Mouse (Mus musculus) layer of hippocampus, adult 2 months (tissue): ENCODE measurements around the gene Cdk10. TPM values are rescaled to one million over a fixed set of nuclear protein-coding genes. Genes with fewer than 3 reads are reported as not detected.
A peak's percentile ranks its signal among the peaks of the same experiment; 100 is the strongest.

ENCODE experiments used
- DNase-seq, 2 experiments: peaks; one replicate each; pipeline ENCODE4 v3.0.0; 2022; ENCODE audit warnings: low spot score in 2 of 2
- H3K27ac ChIP-seq: fragments of 200-600 bp; 2 replicates; pipeline ENCODE4 v1.8.1; 2022
- H3K4me3 ChIP-seq: fragments of 200-600 bp; 2 replicates; pipeline ENCODE4 v1.8.1; 2022; ENCODE audit warnings: mild to moderate bottlenecking
- CTCF ChIP-seq: fragments of 200-600 bp; conservative IDR thresholded peaks from 2 replicates; pipeline ENCODE4 v1.8.1; 2022; ENCODE audit warnings: antibody characterized with exemption, mild to moderate bottlenecking, moderate library complexity
- total RNA-seq, 2 experiments: library from RNA; stranded (reverse); gene quantifications; 2 replicates each; pipeline ENCODE4 v1.2.3; 2021

Gene Cdk10
- total RNA-seq, 2 experiments from 2014 or later: 93.9 to 98.8 TPM

- Histone ChIP-seq H3K4me3 (peak within 1 kb of the TSS; percentile 88), H3K27ac (peak within 1 kb of the TSS; percentile 97)
- DNase-seq: peak; percentile 87 to 89
- peak; percentile 56 for TF ChIP-seq CTCF
Observed at GRCm38 (mm10) chr8:123235520-123236497, 11.2 kb downstream of the Cdk10 start, which contains the start of gene Spata2l. Gene Spata2l (minus strand): TSS chr8:123236233.

- no peak for TF ChIP-seq CTCF
- DNase-seq: no peak
- peak overlapping the region; percentile 49; the same call in 1 of the 2 replicates for H3K27ac ChIP-seq
- H3K4me3 ChIP-seq: no peak overlapping the region
Observed at GRCm38 (mm10) chr8:123239398-123239797, 14.8 kb downstream of the Cdk10 start.

- TF ChIP-seq CTCF: no peak
- Histone ChIP-seq H3K4me3 (no peak overlapping the region), H3K27ac (no peak overlapping the region)
- no peak for DNase-seq
Observed at GRCm38 (mm10) chr8:123242107-123242923, 17.7 kb downstream of the Cdk10 start.

- Histone ChIP-seq H3K27ac (no peak overlapping the region), H3K4me3 (no peak overlapping the region)
- no peak for DNase-seq
- no peak; the same call in 1 of the 2 replicates for TF ChIP-seq CTCF
Observed at GRCm38 (mm10) chr8:123243053-123243452, 18.4 kb downstream of the Cdk10 start.

GRCm38 (mm10) chr8:123244382-123244781 lies 19.7 kb downstream of the Cdk10 start:
- TF ChIP-seq CTCF: no peak
- Histone ChIP-seq H3K4me3 (no peak overlapping the region), H3K27ac (no peak overlapping the region)
- DNase-seq: no peak

- no peak for DNase-seq
Observed at GRCm38 (mm10) chr8:123245543-123245942, 20.9 kb downstream of the Cdk10 start.

GRCm38 (mm10) chr8:123247748-123248147 lies 23.1 kb downstream of the Cdk10 start:
- DNase-seq: no peak
- Histone ChIP-seq H3K27ac (no peak overlapping the region), H3K4me3 (no peak overlapping the region)
- TF ChIP-seq CTCF: no peak

More at GRCm38 (mm10) chr8:123245543-123245942, 20.9 kb downstream of the Cdk10 start:
- Histone ChIP-seq H3K4me3 (no peak overlapping the region), H3K27ac (no peak overlapping the region)
- TF ChIP-seq CTCF: no peak

- DNase-seq: no peak
- Histone ChIP-seq H3K27ac (no peak overlapping the region), H3K4me3 (no peak overlapping the region)
- TF ChIP-seq CTCF: no peak
Observed at GRCm38 (mm10) chr8:123248596-123248995, 24.0 kb downstream of the Cdk10 start.

- Histone ChIP-seq H3K27ac (no peak overlapping the region), H3K4me3 (no peak overlapping the region)
- no peak for TF ChIP-seq CTCF
- DNase-seq: no peak
Observed at GRCm38 (mm10) chr8:123250940-123251339, 26.3 kb downstream of the Cdk10 start.

- H3K27ac ChIP-seq: peak overlapping the region; percentile 99; the same call in 1 of the 2 replicates
- peak overlapping the region; percentile 98 for H3K4me3 ChIP-seq
- no peak for TF ChIP-seq CTCF
- DNase-seq: no peak
Observed at GRCm38 (mm10) chr8:123252925-123253324, 28.3 kb downstream of the Cdk10 start.

- no peak for DNase-seq
- TF ChIP-seq CTCF: no peak
- Histone ChIP-seq H3K4me3 (peak overlapping the region; percentile 98), H3K27ac (peak overlapping the region; percentile 99)
Observed at GRCm38 (mm10) chr8:123253451-123254098, 28.9 kb downstream of the Cdk10 start.

GRCm38 (mm10) chr8:123254099-123254885 lies 29.6 kb downstream of the Cdk10 start, which contains the start of the genes Zfp276 and Vps9d1:
Gene Zfp276 (plus strand): TSS chr8:123254195.
Gene Vps9d1 (minus strand): TSS chr8:123254348.
- 0 out of 2 replicates have a peak, but pooled peaks have one; percentile 17 for TF ChIP-seq CTCF
- Histone ChIP-seq H3K4me3 (peak within 1 kb of the TSS; percentile 98), H3K27ac (peak within 1 kb of the TSS; percentile 99)
- peak; percentile 68 to 83 for DNase-seq
